In the genomic region with DNA sequence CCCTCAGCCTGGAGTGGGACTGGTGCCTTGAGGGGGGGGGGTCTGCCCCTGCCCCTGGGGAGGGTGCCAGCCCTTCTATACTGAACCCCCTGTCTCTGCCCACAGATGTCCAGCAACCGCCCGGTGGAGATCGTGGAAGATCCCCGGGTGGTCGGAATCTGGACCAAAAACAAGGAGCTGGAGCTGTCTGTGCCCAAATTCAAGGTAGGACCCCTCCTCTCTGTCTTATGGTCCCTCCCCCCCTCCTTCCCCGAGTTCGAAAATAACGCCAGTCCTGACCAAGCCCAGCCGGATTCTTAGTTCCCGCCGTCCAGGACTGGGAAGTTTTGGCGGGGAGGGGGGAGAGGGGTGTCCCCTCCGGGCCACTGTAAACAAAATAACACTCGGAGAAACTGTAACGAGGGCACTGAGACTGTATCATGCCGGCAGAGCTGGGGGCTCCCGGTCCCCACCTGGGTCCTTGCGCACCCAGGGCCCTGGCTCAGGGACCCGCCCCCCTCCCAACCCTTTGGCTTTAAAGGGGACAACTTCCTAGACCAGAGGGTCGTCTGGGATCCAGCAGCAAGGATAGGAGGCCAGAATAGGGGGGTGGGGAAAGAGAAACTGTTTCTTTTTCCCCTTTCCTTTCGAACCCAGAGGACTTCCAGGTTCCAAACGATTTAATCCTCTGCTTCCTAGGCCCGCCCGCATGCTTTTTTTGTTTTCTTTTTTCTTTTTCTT, we compare ENCODE assay signal across 8 mouse cellular contexts. TPM values are rescaled to one million over a fixed set of nuclear protein-coding genes. Genes with fewer than 3 reads are reported as not detected.
A peak's percentile ranks its signal among the peaks of the same experiment; 100 is the strongest.
DNase-seq lines count a peak whose midpoint lies in the region; ATAC-seq and TF ChIP-seq lines count a peak whose summit lies in the region.

No protein-coding gene starts in this region.

- H3K27ac ChIP-seq in embryonic fibroblast, embryonic 13.5 days (ENCODE audit: insufficient read depth, low read length), result no peak overlapping the region
- H3K27ac ChIP-seq in midbrain, embryonic 10.5 days (replicated peaks), result peak overlapping the region; percentile 100

- ATAC-seq in G1E (ENCODE audit: extremely low read depth, insufficient number of reproducible peaks, low FRiP score, poor library complexity, severe bottlenecking), result no peak
- ATAC-seq in inflammation-experienced regulatory T-cells, adult 6 months, result no peak

- no peaks in the 10 kb centered on the region for H3K27me3 ChIP-seq in G1E (ENCODE audit: insufficient read depth, low read length)
- H3K27me3 ChIP-seq in midbrain, embryonic 10.5 days (ENCODE audit: low read depth, poor library complexity, severe bottlenecking), result no peaks in the 10 kb centered on the region

- H3K9me3 ChIP-seq in G1E (replicated peaks), result no peaks in the 10 kb centered on the region
- H3K9me3 ChIP-seq in midbrain, embryonic 10.5 days (replicated peaks), result no peaks in the 10 kb centered on the region

- H3K4me1 ChIP-seq in G1E (ENCODE audit: insufficient read depth, low read depth, low read length), result peaks cover 67% of the 10 kb centered on the region
- H3K4me1 ChIP-seq in embryonic fibroblast, embryonic 13.5 days (ENCODE audit: control insufficient read depth, insufficient read depth, low read length), result peaks cover 7% of the 10 kb centered on the region; the same call in 1 of the 2 replicates
- peaks cover 64% of the 10 kb centered on the region for H3K4me1 ChIP-seq in midbrain, embryonic 10.5 days

- DNase-seq in cerebellum, adult 11-12 months, result peak; percentile 77
- no peak for DNase-seq in cerebellum, adult 11 months
- DNase-seq in G1E (ENCODE audit: low spot score), result no peak
- peak; percentile 72 for DNase-seq in induced T-regulatory cell, adult 2 months (ENCODE audit: low read depth)
- peak; percentile 55 for DNase-seq in midbrain, embryonic 10.5 days (ENCODE audit: low spot score)
- no peak for DNase-seq in frontal cortex, postnatal 25 days (ENCODE audit: low spot score in 2 of 2)

- WGBS in midbrain, embryonic 10.5 days, result 2% methylated on average over 24 of the region's 24 CpGs

- no peak for TF ChIP-seq CTCF in G1E (IDR thresholded peaks at IDR 0.05; ENCODE audit: low read depth, low read length)
- no peak for TF ChIP-seq CTCF in embryonic fibroblast, embryonic 13.5 days (IDR thresholded peaks at IDR 0.05; ENCODE audit: borderline replicate concordance, insufficient read depth, low read length)

- no peak for TF ChIP-seq POLR2A in embryonic fibroblast, embryonic 13.5 days (IDR thresholded peaks at IDR 0.05; ENCODE audit: low read depth, low read length)

- peaks cover 55% of the 10 kb centered on the region for H3K36me3 ChIP-seq in G1E (replicated peaks)
- peaks cover 43% of the 10 kb centered on the region for H3K36me3 ChIP-seq in midbrain, embryonic 10.5 days

- peak overlapping the region; percentile 80 for H3K4me3 ChIP-seq in G1E (ENCODE audit: low read depth, low read length)
- peak overlapping the region; percentile 82 for H3K4me3 ChIP-seq in embryonic fibroblast, embryonic 13.5 days (ENCODE audit: insufficient read depth, low read length)
- H3K4me3 ChIP-seq in midbrain, embryonic 10.5 days, result peak overlapping the region; percentile 99

RNA-seq across cellular contexts. Expression of a gene that starts 1.4 kb away (rescaled TPM):
- total RNA-seq in G1E (2014; fragmentation: Nextera tagmentation), result 76.5 and 76.7 TPM in 2 replicates
- total RNA-seq in G1E (2017), result 2.1 and 2.3 TPM in 2 replicates
- polyA plus RNA-seq in G1E (2012), result 89.4 and 90.6 TPM in 2 replicates
- 12.4 and 15.1 TPM in 2 replicates for polyA plus RNA-seq in embryonic fibroblast, embryonic 13.5 days (2011; ENCODE audit: insufficient read length, low read depth, missing spikeins)
- 7.4 and 7.9 TPM in 2 replicates for polyA plus RNA-seq in midbrain, embryonic 10.5 days (2016; fragmentation: Nextera tagmentation; extraction: Ambion mirVana)
- polyA plus RNA-seq in inflammation-experienced regulatory T-cells, adult 6 months (2017; shearing (Covaris generic)), result 10 to 100 TPM; 13.0 to 17.7 (median 16.0) TPM

RNA-seq across cellular contexts. Expression of a gene that starts 10.9 kb away (rescaled TPM):
- total RNA-seq in G1E (2014; fragmentation: Nextera tagmentation), result not detected in 2 replicates
- total RNA-seq in G1E (2017), result 0.52 and 1.7 TPM in 2 replicates
- polyA plus RNA-seq in G1E (2012), result 0.26 and 0.59 TPM in 2 replicates
- 2.3 and 2.4 TPM in 2 replicates for polyA plus RNA-seq in embryonic fibroblast, embryonic 13.5 days (2011; ENCODE audit: insufficient read length, low read depth, missing spikeins)
- polyA plus RNA-seq in midbrain, embryonic 10.5 days (2016; fragmentation: Nextera tagmentation; extraction: Ambion mirVana), result 1.4 and 1.9 TPM in 2 replicates
- polyA plus RNA-seq in inflammation-experienced regulatory T-cells, adult 6 months (2017; shearing (Covaris generic)), result 10 to 100 TPM; 62.4 to 71.7 (median 66.6) TPM

RNA-seq across cellular contexts. Expression of a gene that starts 25.8 kb away (rescaled TPM):
- total RNA-seq in G1E (2014; fragmentation: Nextera tagmentation), result 11.6 and 24.2 TPM in 2 replicates
- total RNA-seq in G1E (2017), result 22.8 and 25.4 TPM in 2 replicates
- polyA plus RNA-seq in G1E (2012), result 50.1 and 65.2 TPM in 2 replicates
- 23.0 and 28.4 TPM in 2 replicates for polyA plus RNA-seq in embryonic fibroblast, embryonic 13.5 days (2011; ENCODE audit: insufficient read length, low read depth, missing spikeins)
- 75.7 and 78.5 TPM in 2 replicates for polyA plus RNA-seq in midbrain, embryonic 10.5 days (2016; fragmentation: Nextera tagmentation; extraction: Ambion mirVana)
- 10 to 100 TPM; 36.1 to 40.9 (median 39.8) TPM for polyA plus RNA-seq in inflammation-experienced regulatory T-cells, adult 6 months (2017; shearing (Covaris generic))

RNA-seq across cellular contexts. Expression of a gene that starts 39.1 kb away (rescaled TPM):
- total RNA-seq in G1E (2014; fragmentation: Nextera tagmentation), result not detected in 2 replicates
- total RNA-seq in G1E (2017), result not detected in 2 replicates
- not detected in 2 replicates for polyA plus RNA-seq in G1E (2012)
- polyA plus RNA-seq in embryonic fibroblast, embryonic 13.5 days (2011; ENCODE audit: insufficient read length, low read depth, missing spikeins), result not detected in 2 replicates
- polyA plus RNA-seq in midbrain, embryonic 10.5 days (2016; fragmentation: Nextera tagmentation; extraction: Ambion mirVana), result not detected in 2 replicates
- polyA plus RNA-seq in inflammation-experienced regulatory T-cells, adult 6 months (2017; shearing (Covaris generic)), result not detected

Comparison
In these comparisons a context has a peak if more than half of its experiments do, and no peak if none do; other contexts are left out.
1. DNase-seq: peak in cerebellum, adult 11-12 months (single experiment), induced T-regulatory cell, adult 2 months (single experiment) and midbrain, embryonic 10.5 days (single experiment); none in cerebellum, adult 11 months (single experiment), G1E (single experiment) and frontal cortex, postnatal 25 days (0 of 2).
2. RNA of a gene that starts 10.9 kb away (polyA plus RNA-seq): 62.4 to 71.7 TPM in inflammation-experienced regulatory T-cells, adult 6 months; 2.3 to 2.4 TPM in embryonic fibroblast, embryonic 13.5 days, 1.4 to 1.9 TPM in midbrain, embryonic 10.5 days and 0.26 to 0.59 TPM in G1E; every median in the first group is over 10 times any median in the second.
3. Peak in every context shown above with its lines, with median percentiles within 50 percentile points of each other: H3K4me3 ChIP-seq.